Mouse (Mus musculus) midbrain, postnatal 0 days (tissue): ENCODE data around the gene Atf7. TPM values are rescaled to one million over a fixed set of nuclear protein-coding genes. Genes with fewer than 3 reads are reported as not detected.
"Not testable (repeated sequence)": the region's sequence is repeated elsewhere in the genome, so short reads cannot be mapped to it uniquely, and the experiment has no call there.

ENCODE experiments used
- ATAC-seq: fragments of 200-750 bp; cut with Nextera tagmentation; 2 replicates; pipeline ENCODE4 v1.8.0; 2017; ENCODE audit warnings: moderate number of reproducible peaks, mild to moderate bottlenecking, moderate TSS enrichment, moderate library complexity; ENCODE audit not compliant: low FRiP score
- DNase-seq: peaks from one replicate; pipeline ENCODE4 v3.0.0-alpha.2; 2015; ENCODE audit warnings: low spot score
- H3K27ac ChIP-seq: fragments of 300-500 bp; sonication (generic); 2 replicates; pipeline ENCODE4 v1.5.1; 2014; ENCODE audit warnings: low read depth, mild to moderate bottlenecking, low read length, mixed read lengths
- H3K27me3 ChIP-seq: fragments of 300-500 bp; sonication (generic); 2 replicates; pipeline ENCODE4 v1.6.1; 2014; ENCODE audit warnings: low read length, control low read depth, mixed read lengths; ENCODE audit not compliant: insufficient read depth
- H3K36me3 ChIP-seq: fragments of 300-500 bp; sonication (generic); 2 replicates; pipeline ENCODE4 v1.6.1; 2014; ENCODE audit warnings: low read length, control low read depth, mixed read lengths; ENCODE audit not compliant: insufficient read depth
- H3K4me1 ChIP-seq: fragments of 300-500 bp; sonication (generic); 2 replicates; pipeline ENCODE4 v1.6.1; 2014; ENCODE audit warnings: mild to moderate bottlenecking, control low read depth, antibody characterized with exemption, low read length, mixed read lengths; ENCODE audit not compliant: insufficient read depth
- H3K4me2 ChIP-seq: fragments of 300-500 bp; sonication (generic); 2 replicates; pipeline ENCODE4 v1.6.1; 2014; ENCODE audit warnings: low read depth, mild to moderate bottlenecking, low read length, mixed read lengths; ENCODE audit not compliant: poor library complexity, severe bottlenecking
- H3K4me3 ChIP-seq: fragments of 300-500 bp; sonication (generic); 2 replicates; pipeline ENCODE4 v1.5.1; 2014; ENCODE audit warnings: low read depth, mild to moderate bottlenecking, low read length, moderate library complexity
- H3K9ac ChIP-seq: fragments of 300-500 bp; sonication (generic); replicated peaks from 2 replicates; pipeline ENCODE4 v1.6.1; 2014; ENCODE audit warnings: mild to moderate bottlenecking, low read length, moderate library complexity, mixed read lengths; ENCODE audit not compliant: poor library complexity, severe bottlenecking
- H3K9me3 ChIP-seq: fragments of 300-500 bp; sonication (generic); 2 replicates; pipeline ENCODE4 v1.6.1; 2016; ENCODE audit warnings: low read length, control low read depth
- CTCF ChIP-seq: IDR thresholded peaks from 2 replicates; pipeline ENCODE4 v1.5.1; 2016; ENCODE audit warnings: antibody characterized with exemption, mild to moderate bottlenecking
- WGBS: fragments of 180-500 bp; shearing (Covaris S2); extraction: QIAGEN DNeasy Blood & Tissue Kit; methylation state at CpG from one replicate; pipeline ENCODE4 v1.1.7; 2014; 5-methylcytosine and 5-hydroxymethylcytosine counted together
- polyA plus RNA-seq: library from polyadenylated mRNA; unstranded; fragments of >200 nt; fragmentation: Nextera tagmentation; extraction: Ambion mirVana; gene quantifications from 2 replicates; pipeline ENCODE4 v1.2.1, GENCODE M21; 2015
- total RNA-seq: library from RNA; depleted of rRNA; stranded (reverse); fragments of >200 nt; gene quantifications from 2 replicates; pipeline ENCODE4 v1.2.3, GENCODE M21; 2014

Atf7 gene
- total and polyA plus RNA-seq, 2 experiments from 2014 or later = 10.9 to 18.6 TPM

DNA sequence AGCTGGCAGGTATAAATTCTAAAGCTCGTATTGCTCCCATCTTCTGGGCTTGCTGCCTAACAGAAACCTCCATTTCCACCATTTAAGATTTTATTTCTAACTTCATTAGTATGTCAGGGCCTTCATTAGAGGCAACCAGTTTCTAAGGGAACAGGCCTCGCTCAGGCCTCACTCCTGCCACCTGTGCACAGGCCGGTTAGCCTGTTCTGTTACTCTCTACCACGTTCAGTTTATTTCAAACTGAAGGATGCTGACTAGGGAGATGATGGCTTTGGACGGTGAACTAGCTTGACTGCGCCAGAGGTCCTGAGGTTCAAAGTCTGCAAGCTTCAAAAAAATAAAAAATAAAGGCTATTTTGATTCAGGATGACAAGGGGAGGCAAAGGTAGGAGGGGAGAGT is 45.0 kb upstream of the Atf7 start:
- Histone ChIP-seq H3K9me3 (no peaks in the 10 kb centered on the region), H3K36me3 (peaks cover 3% of the 10 kb centered on the region; the same call in 1 of the 2 replicates), H3K4me1 (0 out of 2 replicates have a peak, but pooled peaks cover 5% of the 10 kb centered on the region), H3K9ac (peak overlapping the region; percentile 94), H3K4me2 (peak overlapping the region; percentile 68), H3K27me3 (no peaks in the 10 kb centered on the region), H3K27ac (peak overlapping the region; percentile 98), H3K4me3 (peak overlapping the region; percentile 72)
- peak; percentile 2; the same call in 1 of the 2 replicates for TF ChIP-seq CTCF
- WGBS = 8% methylated on average over 6 of the region's 6 CpGs
- ATAC-seq (no peak), DNase-seq (peak; percentile 21)

GRCm38 (mm10) chr15:102669571-102669970 is 44.3 kb upstream of the Atf7 start:
- DNase-seq (no peak), ATAC-seq (no peak)
- Histone ChIP-seq H3K4me3 (no peak overlapping the region), H3K9me3 (no peaks in the 10 kb centered on the region), H3K27me3 (no peaks in the 10 kb centered on the region), H3K4me1 (0 out of 2 replicates have a peak, but pooled peaks cover 5% of the 10 kb centered on the region), H3K9ac (0 out of 2 replicates have a peak overlapping the region, but pooled peaks have one; percentile 8), H3K36me3 (peaks cover 10% of the 10 kb centered on the region), H3K27ac (no peak overlapping the region), H3K4me2 (peak overlapping the region; percentile 68; the same call in 1 of the 2 replicates)
- no peak for TF ChIP-seq CTCF
- 87% methylated on average over 8 of the region's 8 CpGs for WGBS

- no peak for ATAC-seq
- Histone ChIP-seq H3K4me3 (no peak overlapping the region), H3K27me3 (no peaks in the 10 kb centered on the region), H3K4me2 (no peak overlapping the region), H3K27ac (no peak overlapping the region), H3K9me3 (no peaks in the 10 kb centered on the region), H3K4me1 (0 out of 2 replicates have a peak, but pooled peaks cover 5% of the 10 kb centered on the region), H3K9ac (no peak overlapping the region), H3K36me3 (peaks cover 32% of the 10 kb centered on the region)
- TF ChIP-seq CTCF = peak; percentile 73
- peak; percentile 48 for DNase-seq
- 52% methylated on average over 4 of the region's 4 CpGs for WGBS
These were observed 40.2 kb upstream of the Atf7 start for GRCm38 (mm10) chr15:102665494-102665893.

GRCm38 (mm10) chr15:102663825-102664224 is 38.6 kb upstream of the Atf7 start:
- H3K9me3 ChIP-seq = no peaks in the 10 kb centered on the region
- H3K4me3 ChIP-seq = no peak overlapping the region
- no peak overlapping the region for H3K9ac ChIP-seq
- WGBS = 78% methylated on average over 8 of the region's 8 CpGs
- TF ChIP-seq CTCF = no peak
- ATAC-seq (no peak), DNase-seq (no peak)
- H3K27ac ChIP-seq = no peak overlapping the region
- no peak overlapping the region for H3K4me2 ChIP-seq
- no peaks in the 10 kb centered on the region for H3K27me3 ChIP-seq
- H3K36me3 ChIP-seq = peaks cover 32% of the 10 kb centered on the region
- no peaks in the 10 kb centered on the region for H3K4me1 ChIP-seq

GRCm38 (mm10) chr15:102662601-102663000 is 37.3 kb upstream of the Atf7 start:
- not testable (repeated sequence) for ATAC-seq, H3K9ac ChIP-seq, H3K27me3 ChIP-seq, H3K4me1 ChIP-seq, H3K27ac ChIP-seq, H3K9me3 ChIP-seq, H3K4me3 ChIP-seq, DNase-seq, H3K4me2 ChIP-seq
- WGBS = no CpG with 5 or more reads among the region's 2 CpGs
- H3K36me3 ChIP-seq = peaks cover 32% of the 10 kb centered on the region

GRCm38 (mm10) chr15:102657926-102658381 is 32.7 kb upstream of the Atf7 start:
- DNase-seq = peak; percentile 1
- no peak for ATAC-seq
- 58% methylated on average over 3 of the region's 3 CpGs for WGBS

More at GRCm38 (mm10) chr15:102657926-102658381, 32.7 kb upstream of the Atf7 start:
- no peaks in the 10 kb centered on the region for H3K4me1 ChIP-seq
- TF ChIP-seq CTCF = no peak
- H3K4me3 ChIP-seq = no peak overlapping the region
- H3K27ac ChIP-seq = peak overlapping the region; percentile 26; the same call in 1 of the 2 replicates
- no peaks in the 10 kb centered on the region for H3K27me3 ChIP-seq
- H3K9me3 ChIP-seq = no peaks in the 10 kb centered on the region
- H3K9ac ChIP-seq = no peak overlapping the region
- H3K4me2 ChIP-seq = no peak overlapping the region
- peaks cover 8% of the 10 kb centered on the region for H3K36me3 ChIP-seq
